28 mouse cellular contexts compared by ENCODE assay signal in the genomic region with DNA sequence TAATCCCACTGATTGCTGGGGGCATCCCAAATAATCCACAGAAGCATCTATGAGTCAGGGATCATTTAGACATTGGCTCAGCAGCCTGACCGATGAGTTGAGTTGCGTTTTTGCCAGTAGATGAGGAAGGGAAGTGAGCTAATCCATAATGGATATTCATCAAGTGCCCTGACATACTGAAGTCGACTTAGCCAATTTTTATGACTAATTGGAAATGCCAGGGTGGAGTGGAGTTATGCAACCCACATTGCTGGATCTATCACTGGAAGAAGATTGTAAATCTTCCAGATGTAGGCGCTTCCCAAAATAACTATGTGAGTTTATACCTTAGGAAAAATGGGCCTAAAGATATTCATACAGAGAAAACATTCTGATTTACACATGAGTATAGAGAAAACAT. TPM values are rescaled to one million over a fixed set of nuclear protein-coding genes. Genes with fewer than 3 reads are reported as not detected.
DNase-seq lines count a peak whose midpoint lies in the region; ATAC-seq and TF ChIP-seq lines count a peak whose summit lies in the region.
"Had no signal": no experiment of that assay in that cellular context is flagged by ENCODE, and none has a peak within 500 bp of the region (broad histone marks: within the 10 kb centered on the region; RNA-seq: fewer than 3 reads in every experiment).

No protein-coding gene starts in this region.

- no peaks in the 10 kb centered on the region for H3K36me3 ChIP-seq in C2C12 (ENCODE audit: control insufficient read depth, insufficient read depth)
- no peaks in the 10 kb centered on the region for H3K36me3 ChIP-seq in intestine, postnatal 0 days (ENCODE audit: control insufficient read depth, insufficient read depth)
- H3K36me3 ChIP-seq: embryonic facial prominence, embryonic 13.5 days; hindbrain, embryonic 15.5 days; limb, embryonic 12.5 days; midbrain, embryonic 15.5 days; neural tube, embryonic 13.5 days; stomach, embryonic 15.5 days had no signal

- no peaks in the 10 kb centered on the region for H3K27me3 ChIP-seq in C2C12 (ENCODE audit: control insufficient read depth, insufficient read depth, insufficient read length)
- no peaks in the 10 kb centered on the region for H3K27me3 ChIP-seq in intestine, postnatal 0 days (replicated peaks; ENCODE audit: control insufficient read depth, insufficient read depth, low read length)
- H3K27me3 ChIP-seq: embryonic facial prominence, embryonic 13.5 days; hindbrain, embryonic 15.5 days; limb, embryonic 12.5 days; midbrain, embryonic 15.5 days; neural tube, embryonic 13.5 days; stomach, embryonic 15.5 days had no signal

- H3K9me3 ChIP-seq in intestine, postnatal 0 days (ENCODE audit: control insufficient read depth), result no peaks in the 10 kb centered on the region
- H3K9me3 ChIP-seq: hindbrain, embryonic 15.5 days; midbrain, embryonic 15.5 days; neural tube, embryonic 13.5 days; stomach, embryonic 15.5 days had no signal

- no peak for TF ChIP-seq CTCF in C2C12 (IDR thresholded peaks at IDR 0.05; ENCODE audit: control insufficient read depth, insufficient read depth, insufficient read length)
- TF ChIP-seq CTCF in intestine, postnatal 0 days (IDR thresholded peaks at IDR 0.05; ENCODE audit: low read depth), result no peak

- no peak overlapping the region for H3ac ChIP-seq in C2C12 (ENCODE audit: control insufficient read depth, insufficient read length, low read depth)

- H3K4me1 ChIP-seq in intestine, postnatal 0 days (replicated peaks; ENCODE audit: control insufficient read depth, insufficient read depth, low read length), result no peaks in the 10 kb centered on the region
- H3K4me1 ChIP-seq: embryonic facial prominence, embryonic 13.5 days; hindbrain, embryonic 15.5 days; limb, embryonic 12.5 days; midbrain, embryonic 15.5 days; neural tube, embryonic 13.5 days; stomach, embryonic 15.5 days had no signal

- no peak overlapping the region for H3K9ac ChIP-seq in intestine, postnatal 0 days (ENCODE audit: low read depth, low read length)
- H3K9ac ChIP-seq: embryonic facial prominence, embryonic 13.5 days; hindbrain, embryonic 15.5 days; limb, embryonic 12.5 days; liver, postnatal 0 days; midbrain, embryonic 15.5 days; neural tube, embryonic 13.5 days; stomach, embryonic 15.5 days had no signal

- ATAC-seq in intestine, postnatal 0 days, result no peak
- ATAC-seq: forebrain, embryonic 14.5 days; intestine, embryonic 16.5 days; liver, postnatal 0 days; lung, postnatal 0 days; midbrain, embryonic 15.5 days had no signal

- no peak overlapping the region for H3K4me3 ChIP-seq in C2C12 (ENCODE audit: insufficient read depth, poor library complexity, severe bottlenecking)
- no peak overlapping the region for H3K4me3 ChIP-seq in intestine, postnatal 0 days (ENCODE audit: low read depth, low read length)
- H3K4me3 ChIP-seq: embryonic facial prominence, embryonic 13.5 days; erythroblast, embryonic 14.5 days; hindbrain, embryonic 15.5 days; limb, embryonic 12.5 days; midbrain, embryonic 15.5 days; neural tube, embryonic 13.5 days; stomach, embryonic 15.5 days had no signal

- H3K79me2 ChIP-seq in C2C12 (ENCODE audit: control insufficient read depth, insufficient read depth), result no peaks in the 10 kb centered on the region

- DNase-seq in frontal cortex, postnatal 36 days (ENCODE audit: low spot score in 2 of 2), result peak; percentile 4 to 15
- no peak for DNase-seq in frontal cortex, postnatal 10 days (ENCODE audit: low spot score in 2 of 2)
- peak; percentile 9 for DNase-seq in NIH3T3 (ENCODE audit: low read depth)
- DNase-seq in fat pad, adult 2 months (ENCODE audit: extremely low read depth, low read depth, low spot score), result peak; percentile 63
- DNase-seq in thymus, postnatal 14 days, result no peak
- DNase-seq: cerebellum, adult 8-10 months; cerebellum, postnatal 36 days; embryo, embryonic 11 days; liver, postnatal 0 days; retina, postnatal 1 day; right cerebral cortex, postnatal 4 days; thymus, adult 18-20 months; thymus, postnatal 4 days had no signal

- 66% methylated on average over 4 of the region's 4 CpGs for WGBS in intestine, postnatal 0 days

- no peak overlapping the region for H3K4me2 ChIP-seq in intestine, postnatal 0 days (replicated peaks; ENCODE audit: low read depth)
- H3K4me2 ChIP-seq: embryonic facial prominence, embryonic 13.5 days; hindbrain, embryonic 15.5 days; limb, embryonic 12.5 days; liver, embryonic 11.5 days; midbrain, embryonic 15.5 days; neural tube, embryonic 13.5 days; stomach, embryonic 15.5 days had no signal

- H3K79me3 ChIP-seq in C2C12 (ENCODE audit: low read depth), result no peaks in the 10 kb centered on the region

- no peak overlapping the region for H3K27ac ChIP-seq in intestine, postnatal 0 days (ENCODE audit: low read depth, low read length)
- H3K27ac ChIP-seq: embryonic facial prominence, embryonic 13.5 days; hindbrain, embryonic 15.5 days; limb, embryonic 12.5 days; macrophage; midbrain, embryonic 15.5 days; neural tube, embryonic 13.5 days; stomach, embryonic 15.5 days had no signal

TF ChIP-seq in C2C12, 6 proteins besides CTCF, POLR2A, EP300 and RAD21:
- TF ChIP-seq MYOG (IDR thresholded peaks at IDR 0.05; ENCODE audit: control insufficient read depth, extremely low read depth, insufficient read length), result no peak
- no peak for TF ChIP-seq MYOD1 (IDR thresholded peaks at IDR 0.05; ENCODE audit: control insufficient read depth, insufficient read length, low read depth)
- no peak for TF ChIP-seq MAX (IDR thresholded peaks at IDR 0.05)
- no peak for TF ChIP-seq USF1 (IDR thresholded peaks at IDR 0.05; ENCODE audit: low read depth)
- no peak for TF ChIP-seq FOSL1 (IDR thresholded peaks at IDR 0.05; ENCODE audit: insufficient read depth, low read length, poor library complexity, severe bottlenecking)
- peak; percentile 23 for TF ChIP-seq CEBPB (IDR thresholded peaks at IDR 0.05; ENCODE audit: low read depth)

RNA-seq across cellular contexts. Expression of gene Stfa3, which starts 8.9 kb away (rescaled TPM):
- polyA plus RNA-seq in C2C12 (2012; fragmentation: generic; extraction: Trizol), result not detected
- polyA plus RNA-seq in intestine, postnatal 0 days (2015; fragmentation: Nextera tagmentation; extraction: Ambion mirVana), result 0.43 TPM in 1 of 2 replicates, not detected in the other
- polyA plus RNA-seq: erythroblast, embryonic 14.5 days; forebrain, embryonic 14.5 days; large intestine, adult 2 months; macrophage; midbrain, embryonic 15.5 days had no signal

RNA-seq across cellular contexts. Expression of gene Stfa2, which starts 55.8 kb away (rescaled TPM):
- polyA plus RNA-seq in C2C12 (2012; fragmentation: generic; extraction: Trizol), result not detected
- 0.37 and 0.38 TPM in 2 replicates for polyA plus RNA-seq in intestine, postnatal 0 days (2015; fragmentation: Nextera tagmentation; extraction: Ambion mirVana)
- polyA plus RNA-seq: embryonic facial prominence, embryonic 13.5 days; erythroblast, embryonic 14.5 days; forebrain, embryonic 14.5 days; large intestine, adult 2 months; limb, embryonic 12.5 days; macrophage; midbrain, embryonic 15.5 days had no signal

Comparison
In these comparisons a context has a peak if more than half of its experiments do, and no peak if none do; other contexts are left out.
1. DNase-seq: peak in frontal cortex, postnatal 36 days (2 of 2), NIH3T3 (single experiment) and fat pad, adult 2 months (single experiment); none in frontal cortex, postnatal 10 days (0 of 2) and thymus, postnatal 14 days (single experiment).